Mouse (Mus musculus): ENCODE results near the gene Aff4. TPM values are rescaled to one million over a fixed set of nuclear protein-coding genes. Genes with fewer than 3 reads are reported as not detected.
"Not testable (repeated sequence)": the region's sequence is repeated elsewhere in the genome, so short reads cannot be mapped to it uniquely, and the experiment has no call there.

Aff4 gene
- polyA plus RNA-seq, 1 experiment = 12.1 TPM

DNA sequence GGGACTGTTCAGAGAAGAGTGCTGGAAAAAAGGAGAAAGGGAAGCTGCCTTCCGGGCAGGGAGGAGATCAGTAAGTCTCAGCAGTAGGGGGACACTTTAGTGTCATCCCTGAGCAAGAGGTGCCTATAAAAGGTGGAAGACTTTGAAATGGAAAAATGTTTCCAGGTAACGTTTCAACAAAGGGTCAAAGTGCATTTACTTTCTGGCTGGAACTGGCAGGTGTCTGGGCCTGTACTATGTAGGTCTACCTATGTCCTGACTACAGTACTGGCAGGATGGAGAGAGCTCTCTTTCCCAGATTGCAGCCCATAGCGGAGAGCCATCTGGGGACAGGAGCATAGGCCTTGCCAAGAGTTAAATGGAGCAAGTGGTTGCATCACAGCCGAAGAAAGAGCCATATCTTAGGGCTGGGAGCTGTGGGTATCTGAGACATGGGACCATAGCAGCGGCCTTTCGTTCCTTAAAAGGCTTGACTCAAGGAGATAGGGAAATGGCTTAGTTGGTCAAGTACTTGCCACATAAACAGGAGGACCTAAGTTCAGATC lies 75.2 kb downstream of the Aff4 start:
- no peaks in the 10 kb centered on the region for H3K27me3 ChIP-seq (ENCODE audit: control insufficient read depth, insufficient read depth, insufficient read length)
- peaks cover 26% of the 10 kb centered on the region for H3K79me2 ChIP-seq (ENCODE audit: control insufficient read depth, insufficient read depth)
- H3K4me3 ChIP-seq (ENCODE audit: insufficient read depth, poor library complexity, severe bottlenecking) = no peak overlapping the region
- H3K79me3 ChIP-seq (ENCODE audit: low read depth) = peaks cover 15% of the 10 kb centered on the region
- no peak for TF ChIP-seq CTCF (IDR thresholded peaks at IDR 0.05; ENCODE audit: control insufficient read depth, insufficient read depth, insufficient read length)
- TF ChIP-seq USF1 (IDR thresholded peaks at IDR 0.05; ENCODE audit: low read depth) = no peak
- TF ChIP-seq MYOD1 (IDR thresholded peaks at IDR 0.05; ENCODE audit: control insufficient read depth, insufficient read length, low read depth) = no peak
- no peak for TF ChIP-seq FOSL1 (IDR thresholded peaks at IDR 0.05; ENCODE audit: insufficient read depth, low read length, poor library complexity, severe bottlenecking)
- no peak for TF ChIP-seq MYOG (IDR thresholded peaks at IDR 0.05; ENCODE audit: control insufficient read depth, extremely low read depth, insufficient read length)
- TF ChIP-seq CEBPB (IDR thresholded peaks at IDR 0.05; ENCODE audit: low read depth) = no peak
- TF ChIP-seq MAX (IDR thresholded peaks at IDR 0.05) = no peak
- H3K36me3 ChIP-seq (ENCODE audit: control insufficient read depth, insufficient read depth) = peaks cover 24% of the 10 kb centered on the region
- no peak overlapping the region for H3ac ChIP-seq (ENCODE audit: control insufficient read depth, insufficient read length, low read depth)

DNA sequence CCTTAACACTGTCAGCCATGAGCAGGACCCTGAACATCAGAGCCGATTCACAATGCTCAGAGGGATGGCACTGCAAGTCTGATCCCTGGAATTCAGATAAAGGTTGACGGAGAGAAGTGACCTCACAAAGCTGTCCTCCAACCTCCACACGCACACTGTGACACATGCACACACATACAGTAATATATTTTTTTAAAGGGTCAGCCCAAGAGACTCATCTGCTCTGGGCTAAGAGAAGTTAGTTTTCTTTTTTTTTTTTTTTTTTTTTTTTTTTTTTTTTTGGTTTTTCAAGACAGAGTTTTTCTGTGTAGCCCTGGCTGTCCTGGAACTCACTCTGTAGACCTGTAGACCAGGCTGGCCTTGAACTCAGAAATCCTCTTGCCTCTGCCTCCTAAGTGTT lies 76.3 kb downstream of the Aff4 start:
- Histone ChIP-seq H3K79me3 (ENCODE audit: low read depth) (peaks cover 15% of the 10 kb centered on the region), H3K79me2 (ENCODE audit: control insufficient read depth, insufficient read depth) (peaks cover 26% of the 10 kb centered on the region), H3K36me3 (ENCODE audit: control insufficient read depth, insufficient read depth) (peaks cover 24% of the 10 kb centered on the region)
- H3K27me3 ChIP-seq (ENCODE audit: control insufficient read depth, insufficient read depth, insufficient read length); H3ac ChIP-seq (ENCODE audit: control insufficient read depth, insufficient read length, low read depth); H3K4me3 ChIP-seq (ENCODE audit: insufficient read depth, poor library complexity, severe bottlenecking): not testable (repeated sequence)

DNA sequence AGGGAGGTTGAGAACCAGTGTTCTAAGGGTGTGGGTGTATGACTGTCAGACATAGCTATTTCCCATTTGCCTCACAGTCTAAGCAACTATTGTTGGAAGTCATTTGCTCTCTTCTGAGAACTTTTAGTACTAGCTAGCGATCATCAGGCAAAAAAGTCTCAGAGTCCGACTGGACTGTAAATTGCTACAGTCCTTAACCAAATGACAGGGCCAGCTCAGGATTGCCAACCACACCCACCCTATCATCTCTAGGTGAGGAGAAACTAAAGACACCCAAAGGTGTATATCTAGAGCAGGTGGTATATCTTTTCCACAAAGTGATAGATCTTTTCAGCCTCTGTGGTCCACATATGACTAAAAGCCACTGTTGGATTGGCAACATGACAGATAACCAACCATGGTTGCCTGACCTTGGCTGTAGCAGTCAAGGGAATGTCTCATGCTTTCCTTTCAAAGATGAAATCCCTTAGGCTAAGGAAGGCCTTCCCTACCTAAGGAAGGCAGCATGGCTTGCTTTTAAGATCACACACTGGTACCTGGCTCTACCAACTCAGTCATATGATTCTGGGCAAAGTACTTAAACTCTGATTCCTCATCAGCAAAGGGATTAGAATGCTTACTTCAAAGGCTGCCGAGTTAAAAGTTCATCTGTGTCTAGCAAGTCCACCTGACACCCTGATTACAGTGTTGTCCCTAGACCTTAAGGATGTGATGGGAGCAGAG lies 77.5 kb downstream of the Aff4 start:
- TF ChIP-seq CEBPB (IDR thresholded peaks at IDR 0.05; ENCODE audit: low read depth) (no peak), USF1 (IDR thresholded peaks at IDR 0.05; ENCODE audit: low read depth) (no peak), MYOG (IDR thresholded peaks at IDR 0.05; ENCODE audit: control insufficient read depth, extremely low read depth, insufficient read length) (no peak), FOSL1 (IDR thresholded peaks at IDR 0.05; ENCODE audit: insufficient read depth, low read length, poor library complexity, severe bottlenecking) (no peak), MAX (IDR thresholded peaks at IDR 0.05) (no peak)
- H3K79me3 ChIP-seq (ENCODE audit: low read depth) = peaks cover 15% of the 10 kb centered on the region
- H3K4me3 ChIP-seq (ENCODE audit: insufficient read depth, poor library complexity, severe bottlenecking) = no peak overlapping the region
- peaks cover 26% of the 10 kb centered on the region for H3K79me2 ChIP-seq (ENCODE audit: control insufficient read depth, insufficient read depth)
- peaks cover 24% of the 10 kb centered on the region for H3K36me3 ChIP-seq (ENCODE audit: control insufficient read depth, insufficient read depth)
- H3ac ChIP-seq (ENCODE audit: control insufficient read depth, insufficient read length, low read depth) = no peak overlapping the region
- H3K27me3 ChIP-seq (ENCODE audit: control insufficient read depth, insufficient read depth, insufficient read length) = no peaks in the 10 kb centered on the region

DNA sequence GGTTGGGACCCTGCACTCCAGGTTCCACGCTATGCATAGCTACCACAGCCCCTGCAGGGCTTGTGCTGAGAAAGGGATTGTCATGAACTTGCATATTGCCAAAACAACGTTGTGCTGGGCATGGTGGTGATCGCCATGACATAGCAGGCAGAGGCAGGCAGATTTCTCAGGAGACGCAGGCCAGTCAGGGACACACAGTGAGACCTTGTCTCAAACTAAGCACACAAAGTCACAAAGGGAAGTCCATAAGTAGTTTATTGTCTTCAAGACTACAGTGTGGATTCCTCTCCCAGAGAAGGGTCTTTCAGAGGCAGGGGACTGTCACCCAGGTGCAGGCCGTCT lies 78.1 kb downstream of the Aff4 start:
- TF ChIP-seq MYOD1 (IDR thresholded peaks at IDR 0.05; ENCODE audit: control insufficient read depth, insufficient read length, low read depth) (no peak), CEBPB (IDR thresholded peaks at IDR 0.05; ENCODE audit: low read depth) (no peak)

DNA sequence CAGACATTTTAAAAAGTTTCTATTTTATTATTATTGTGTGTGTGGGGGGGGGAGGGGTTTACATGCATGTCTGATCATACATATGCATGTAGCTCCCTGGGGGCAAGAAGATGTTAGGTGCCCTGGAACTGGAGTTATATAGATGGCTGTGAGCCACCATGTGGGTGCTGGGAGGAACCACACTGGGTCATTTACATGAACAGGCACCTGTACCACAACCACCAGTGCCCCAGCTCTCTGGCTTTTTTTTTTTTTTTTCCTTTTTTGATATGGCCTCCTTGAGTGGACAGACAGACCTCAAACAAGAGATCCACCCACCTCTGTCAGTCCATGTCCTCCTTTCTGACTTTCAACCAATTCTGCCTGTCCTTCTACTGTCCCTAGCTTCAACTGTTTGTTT lies 78.5 kb downstream of the Aff4 start:
- Histone ChIP-seq H3K79me2 (ENCODE audit: control insufficient read depth, insufficient read depth) (peaks cover 26% of the 10 kb centered on the region), H3K36me3 (ENCODE audit: control insufficient read depth, insufficient read depth) (peaks cover 24% of the 10 kb centered on the region), H3K79me3 (ENCODE audit: low read depth) (peaks cover 15% of the 10 kb centered on the region), H3K4me3 (ENCODE audit: insufficient read depth, poor library complexity, severe bottlenecking) (peak overlapping the region; percentile 92), H3ac (ENCODE audit: control insufficient read depth, insufficient read length, low read depth) (no peak overlapping the region), H3K27me3 (ENCODE audit: control insufficient read depth, insufficient read depth, insufficient read length) (no peaks in the 10 kb centered on the region)
- TF ChIP-seq MAX (IDR thresholded peaks at IDR 0.05) (no peak), MYOG (IDR thresholded peaks at IDR 0.05; ENCODE audit: control insufficient read depth, extremely low read depth, insufficient read length) (no peak), CTCF (IDR thresholded peaks at IDR 0.05; ENCODE audit: control insufficient read depth, insufficient read depth, insufficient read length) (no peak), MYOD1 (IDR thresholded peaks at IDR 0.05; ENCODE audit: control insufficient read depth, insufficient read length, low read depth) (no peak), FOSL1 (IDR thresholded peaks at IDR 0.05; ENCODE audit: insufficient read depth, low read length, poor library complexity, severe bottlenecking) (no peak), CEBPB (IDR thresholded peaks at IDR 0.05; ENCODE audit: low read depth) (no peak), USF1 (IDR thresholded peaks at IDR 0.05; ENCODE audit: low read depth) (no peak)

More for the DNA sequence above, 78.1 kb downstream of the Aff4 start:
- no peaks in the 10 kb centered on the region for H3K27me3 ChIP-seq (ENCODE audit: control insufficient read depth, insufficient read depth, insufficient read length)
- peaks cover 24% of the 10 kb centered on the region for H3K36me3 ChIP-seq (ENCODE audit: control insufficient read depth, insufficient read depth)
- H3K79me2 ChIP-seq (ENCODE audit: control insufficient read depth, insufficient read depth) = peaks cover 26% of the 10 kb centered on the region
- H3ac ChIP-seq (ENCODE audit: control insufficient read depth, insufficient read length, low read depth) = no peak overlapping the region
- H3K4me3 ChIP-seq (ENCODE audit: insufficient read depth, poor library complexity, severe bottlenecking) = no peak overlapping the region
- H3K79me3 ChIP-seq (ENCODE audit: low read depth) = peaks cover 15% of the 10 kb centered on the region

DNA sequence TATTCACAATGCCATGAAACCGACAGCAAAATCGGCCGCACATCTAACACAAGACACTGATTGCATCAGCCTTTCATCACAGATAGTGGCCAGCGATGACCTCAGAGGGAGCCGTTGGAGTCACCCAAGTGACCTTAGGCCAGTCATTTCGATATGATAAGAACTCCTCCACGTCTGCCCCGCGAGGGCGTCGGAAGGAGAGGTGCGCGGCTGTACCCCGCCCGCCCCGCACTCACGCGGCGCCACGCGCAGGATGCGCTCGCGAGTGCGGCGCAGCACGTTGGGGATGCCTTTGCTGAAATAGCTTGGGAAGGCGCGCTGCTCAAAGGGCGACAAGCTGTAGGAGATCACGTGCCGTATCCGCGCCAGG lies 79.7 kb downstream of the Aff4 start:
- Histone ChIP-seq H3ac (ENCODE audit: control insufficient read depth, insufficient read length, low read depth) (peak overlapping the region; percentile 99), H3K4me3 (ENCODE audit: insufficient read depth, poor library complexity, severe bottlenecking) (peak overlapping the region; percentile 92), H3K36me3 (ENCODE audit: control insufficient read depth, insufficient read depth) (peaks cover 24% of the 10 kb centered on the region), H3K79me2 (ENCODE audit: control insufficient read depth, insufficient read depth) (peaks cover 26% of the 10 kb centered on the region), H3K27me3 (ENCODE audit: control insufficient read depth, insufficient read depth, insufficient read length) (peaks cover 4% of the 10 kb centered on the region), H3K79me3 (ENCODE audit: low read depth) (peaks cover 15% of the 10 kb centered on the region)
- peak; percentile 62 for TF ChIP-seq CEBPB (IDR thresholded peaks at IDR 0.05; ENCODE audit: low read depth)
- TF ChIP-seq MAX (IDR thresholded peaks at IDR 0.05) = peak; percentile 37
- no peak for TF ChIP-seq FOSL1 (IDR thresholded peaks at IDR 0.05; ENCODE audit: insufficient read depth, low read length, poor library complexity, severe bottlenecking)

Data from C2C12 (cell line).